Mouse (Mus musculus) kidney, adult 18-20 months (tissue): ENCODE data around the gene Smad3.

Source experiments
- DNase-seq: peaks from one replicate; pipeline ENCODE4 v3.0.0; 2021

Gene Smad3

DNA sequence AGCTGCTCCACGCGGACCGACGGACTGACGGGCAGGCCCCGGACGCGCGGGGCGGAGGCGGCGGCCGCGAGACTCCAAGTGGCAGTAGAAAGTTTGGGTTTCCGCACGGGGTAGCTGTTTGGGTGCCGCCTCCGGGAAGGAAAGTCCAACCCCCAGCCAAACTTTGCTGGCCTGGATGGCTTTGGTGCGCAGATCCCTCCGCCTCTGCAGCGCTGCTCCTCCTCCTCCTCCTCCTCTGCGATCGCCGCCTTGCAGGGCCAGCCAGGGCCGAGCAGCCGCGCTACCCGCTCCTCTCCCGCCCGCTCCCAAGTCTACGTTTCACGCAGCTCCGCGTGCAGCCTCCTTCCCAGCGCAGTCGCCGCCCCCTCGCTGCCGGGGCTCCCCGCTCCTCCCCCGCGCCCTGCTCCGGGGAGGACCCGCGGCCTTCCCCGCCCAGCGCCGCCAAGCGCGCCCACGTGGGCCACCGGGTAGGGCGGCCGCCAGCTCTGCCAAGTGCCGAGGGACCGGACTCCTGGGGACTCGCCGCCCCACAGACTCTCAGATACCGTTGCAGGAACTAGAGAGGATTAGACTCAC lies at the start of gene Smad3:
TSS of gene Smad3 (minus strand) at position 130 of the 576 bp plus-strand sequence.
- DNase-seq = peak; percentile 95

DNA sequence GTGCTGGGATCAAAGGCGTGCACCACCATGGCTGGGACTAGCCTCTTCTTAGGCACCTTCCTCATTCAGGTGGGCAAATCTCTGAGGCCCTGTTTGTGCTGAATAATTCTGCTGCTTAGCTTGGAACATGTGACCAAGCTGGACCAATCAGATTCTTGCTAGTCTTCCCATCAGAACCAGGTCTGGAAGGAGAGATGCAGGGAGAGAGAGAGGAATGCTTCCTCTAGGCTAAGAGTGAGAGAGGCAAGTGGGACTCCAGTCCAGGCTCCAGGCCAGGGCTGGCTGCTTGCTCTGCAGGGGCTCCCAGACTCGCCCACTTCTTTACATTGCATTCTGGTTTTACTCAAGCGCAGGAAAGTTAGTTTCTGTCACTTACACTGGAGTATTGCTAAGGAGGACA lies 47.1 kb upstream of the Smad3 start:
- no peak for DNase-seq

DNA sequence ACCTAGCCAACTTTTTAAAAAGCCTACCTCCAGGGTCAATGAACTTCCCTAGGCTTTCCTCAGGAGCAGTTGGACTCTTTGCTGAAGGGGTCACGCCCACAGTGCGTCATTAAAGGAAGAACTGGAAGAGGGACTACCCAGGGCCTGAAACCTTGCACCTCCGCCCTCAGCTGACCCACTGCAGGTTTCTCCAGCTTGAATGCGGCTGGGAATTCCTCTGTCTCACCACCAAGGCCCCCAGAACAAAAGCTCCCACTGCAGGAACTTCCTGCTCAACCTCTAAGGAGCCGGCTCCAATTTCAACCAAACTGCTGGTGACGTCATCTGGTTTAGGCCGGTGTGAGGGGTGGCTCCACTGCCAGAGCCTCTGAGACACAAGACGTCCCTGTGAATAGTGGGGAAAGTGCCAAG lies 45.4 kb upstream of the Smad3 start:
- no peak for DNase-seq

DNA sequence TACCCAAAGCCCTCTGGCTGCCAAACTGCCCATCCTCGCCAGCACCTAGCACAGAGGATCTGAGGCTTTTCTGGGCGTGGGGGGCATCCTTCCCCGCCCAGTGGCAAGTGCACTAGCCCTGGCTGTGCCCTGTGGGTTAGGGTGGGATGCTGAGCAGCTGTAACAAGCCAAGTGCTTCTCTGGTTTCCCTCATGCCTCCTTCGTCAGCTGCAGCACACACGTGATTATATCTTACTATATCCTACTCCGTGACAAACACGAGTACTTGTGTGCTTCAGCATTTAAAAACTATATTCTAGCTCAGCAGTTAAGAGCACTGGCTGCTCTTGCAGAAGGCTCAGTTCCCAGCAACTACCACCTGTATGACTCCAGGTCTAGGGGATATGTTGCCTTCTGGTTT lies 44.7 kb upstream of the Smad3 start:
- DNase-seq = no peak

DNA sequence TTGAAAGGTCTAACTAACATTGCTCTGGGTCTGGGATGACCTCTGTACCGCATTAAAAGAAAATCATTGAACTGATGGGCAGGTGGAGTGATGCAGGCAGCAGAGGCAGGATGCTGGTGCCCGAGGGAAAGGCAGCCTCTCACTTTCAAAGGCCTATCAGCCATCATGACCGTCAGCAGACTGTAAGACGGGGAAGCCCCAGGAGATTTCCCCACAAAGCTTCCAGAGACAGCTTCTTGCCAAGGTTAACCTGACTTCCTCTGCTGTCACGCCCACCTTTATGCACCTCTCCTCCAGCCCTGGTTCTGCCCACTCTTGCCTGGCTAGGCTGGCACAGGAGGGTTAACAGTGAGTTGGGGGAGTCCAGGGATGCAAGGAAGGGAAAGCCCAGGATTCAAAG lies 44.3 kb upstream of the Smad3 start:
- DNase-seq = no peak

DNA sequence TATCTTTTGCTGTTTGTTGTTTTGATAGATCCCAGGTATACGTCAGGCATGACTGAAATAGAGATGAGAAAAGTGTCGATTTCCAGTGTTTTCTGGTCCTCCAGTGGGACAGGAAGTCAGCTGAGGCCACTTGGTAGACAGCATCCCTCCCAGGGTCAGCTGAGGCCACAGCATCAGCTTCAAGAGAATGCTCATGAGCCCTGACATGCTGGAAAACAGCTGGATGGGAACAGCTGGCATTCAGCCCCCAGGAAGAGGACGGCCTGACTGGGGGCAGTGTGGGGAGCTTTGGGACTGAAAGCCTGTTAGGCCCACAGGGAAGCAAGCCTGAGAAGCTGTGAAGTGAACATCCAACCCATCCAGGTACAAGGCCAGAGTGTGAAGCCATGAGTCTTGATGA lies 38.6 kb upstream of the Smad3 start:
- DNase-seq = no peak

DNA sequence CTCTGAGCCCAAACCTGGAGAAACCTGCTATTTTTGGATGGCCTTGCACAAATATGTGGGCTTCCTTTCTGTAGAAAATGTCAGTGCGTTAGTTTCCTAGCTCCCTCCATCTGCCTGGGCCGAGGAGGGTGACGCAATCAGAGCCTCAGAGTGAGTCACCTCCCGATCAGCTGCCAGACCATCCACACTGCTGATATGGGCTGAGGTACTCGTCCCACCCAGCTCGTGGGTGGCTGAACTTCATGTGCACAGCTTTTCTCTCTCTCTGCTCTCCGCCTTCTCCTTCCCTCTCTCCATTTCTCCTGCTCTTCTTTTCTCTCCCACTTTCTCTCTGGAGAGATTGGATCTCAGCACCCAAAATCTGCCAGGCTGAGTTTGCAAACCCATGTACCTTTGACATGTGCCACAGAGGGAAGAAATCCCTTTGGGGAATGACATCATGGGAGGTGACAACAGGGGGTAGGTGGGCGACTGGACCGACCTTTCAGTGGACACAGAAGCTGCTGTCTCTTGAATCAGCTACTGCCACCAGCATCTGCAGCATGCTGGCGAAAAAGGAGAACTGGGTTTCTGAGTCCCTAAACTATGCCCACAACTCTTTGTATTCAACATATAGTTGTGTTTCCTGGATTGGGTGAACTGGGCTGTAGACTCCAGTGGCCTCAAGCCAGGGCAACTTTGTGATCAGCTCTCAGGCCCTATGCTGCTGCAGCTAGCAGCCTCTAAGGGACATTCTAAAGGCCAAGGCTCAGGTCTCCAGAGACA lies 36.1 kb upstream of the Smad3 start:
- DNase-seq = no peak

DNA sequence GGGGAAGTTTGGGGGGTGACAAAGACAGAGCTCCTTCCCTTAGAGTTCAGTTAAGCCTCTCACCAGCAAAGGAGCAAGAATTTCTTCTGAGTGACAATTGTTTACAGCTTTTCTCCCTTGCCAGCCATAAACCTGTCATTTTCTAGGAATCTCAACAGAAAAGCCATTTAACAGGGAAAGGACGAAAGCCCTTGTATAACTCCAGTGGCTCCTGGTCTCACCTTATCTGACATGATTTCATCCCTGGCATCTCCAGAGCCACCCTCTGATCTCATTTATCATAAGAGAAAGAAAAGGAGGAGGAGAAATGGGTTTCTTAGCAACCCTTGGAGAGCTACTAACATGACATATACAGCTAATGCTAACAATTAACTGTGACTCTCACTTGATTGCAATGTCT lies 33.9 kb upstream of the Smad3 start:
- DNase-seq = no peak

DNA sequence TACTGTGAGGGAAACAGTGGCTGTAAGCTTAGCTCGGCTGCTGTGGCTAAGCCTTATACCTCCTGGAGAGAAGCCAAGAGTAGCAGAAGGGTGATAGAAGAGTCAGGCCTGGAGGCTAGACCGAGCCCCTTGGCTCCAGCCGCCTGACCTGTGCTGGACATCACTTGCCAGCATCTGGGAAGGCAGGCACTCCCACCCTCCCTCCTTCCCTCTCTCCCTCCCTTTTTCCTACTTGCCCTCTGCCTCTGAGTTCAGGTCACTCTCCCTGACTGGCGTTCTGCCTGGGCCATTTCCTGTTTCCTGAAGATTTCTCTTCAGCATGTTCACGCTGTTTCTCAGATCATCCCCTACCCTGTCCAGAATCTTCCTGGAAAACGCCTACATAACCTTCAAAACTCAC lies 33.5 kb upstream of the Smad3 start:
- DNase-seq = peak; percentile 62

DNA sequence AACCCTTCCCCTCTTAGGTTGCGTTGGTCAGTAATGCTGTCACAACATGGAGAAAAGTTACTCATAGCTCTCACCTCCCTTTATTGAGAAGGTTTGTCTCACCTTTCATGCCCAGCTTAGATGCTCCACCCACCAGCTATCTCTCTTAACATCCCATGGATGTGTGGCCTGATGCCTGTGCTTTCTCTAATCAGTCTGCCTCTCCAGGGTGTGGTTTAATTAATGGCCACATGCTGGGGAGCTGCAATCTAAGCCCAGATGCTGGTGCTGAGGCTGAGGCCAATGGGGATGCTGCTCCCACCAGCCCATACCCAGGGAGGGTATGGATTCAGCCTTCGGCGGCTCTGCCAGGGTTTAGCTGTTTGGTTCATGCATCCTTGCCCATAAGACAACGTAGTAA lies 32.4 kb upstream of the Smad3 start:
- no peak for DNase-seq

DNA sequence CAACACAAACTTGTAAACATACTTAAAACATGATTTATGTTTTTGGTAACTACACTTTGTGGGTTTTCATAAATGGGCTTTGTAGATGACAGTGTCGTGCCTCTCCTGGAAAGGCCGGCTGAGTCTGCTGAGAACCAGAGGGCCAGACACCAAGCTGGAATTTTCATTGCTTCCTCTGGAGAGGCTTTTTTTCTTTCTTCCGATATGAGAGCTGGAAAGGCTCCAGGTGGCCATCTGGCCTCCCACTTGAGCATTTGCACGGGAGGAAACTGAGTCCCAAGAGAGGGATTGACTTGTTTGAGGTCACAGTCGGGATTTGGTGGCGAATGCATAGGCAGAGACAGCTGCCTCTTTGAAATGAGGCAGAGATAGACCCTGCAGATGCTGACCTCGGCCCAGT lies 31.6 kb upstream of the Smad3 start:
- no peak for DNase-seq

DNA sequence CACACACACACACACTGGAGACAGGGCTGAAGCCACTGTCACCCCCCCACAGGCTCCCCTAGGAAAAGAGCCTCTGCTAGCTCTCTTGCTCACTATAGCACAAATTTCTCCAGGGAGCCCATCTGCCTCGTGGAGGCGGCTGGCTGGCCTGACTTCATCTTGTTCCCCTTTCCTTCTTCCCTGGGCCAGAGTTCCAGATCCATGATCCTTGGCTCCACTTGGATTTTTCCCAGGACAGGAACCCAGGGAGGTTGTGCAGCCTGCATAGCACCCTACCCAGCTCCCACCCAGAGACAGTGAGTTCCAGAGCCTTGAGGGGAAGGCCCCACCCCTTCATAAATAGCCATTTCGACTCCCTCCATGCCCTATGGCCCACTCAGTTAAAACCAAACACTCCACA lies 29.8 kb upstream of the Smad3 start:
- DNase-seq = no peak

DNA sequence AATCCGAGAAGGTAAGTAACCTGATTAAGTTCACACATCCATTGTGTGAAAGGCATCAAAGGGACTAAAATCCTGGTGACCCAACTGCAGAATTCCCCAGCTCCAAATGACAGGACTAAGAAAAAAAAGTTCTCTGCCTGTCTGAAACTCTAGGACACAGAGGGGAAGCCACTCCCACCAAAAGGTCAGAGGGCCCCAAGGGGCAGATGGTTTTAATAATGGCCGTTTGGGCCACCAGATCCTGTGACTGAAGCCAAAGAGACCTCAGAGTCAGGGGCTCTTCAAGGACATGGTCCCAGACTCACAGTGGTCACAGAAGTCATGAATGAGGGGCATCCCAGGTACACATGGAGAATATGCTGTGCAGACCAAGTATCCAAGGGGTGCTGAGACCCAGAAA lies 29.3 kb upstream of the Smad3 start:
- no peak for DNase-seq

DNA sequence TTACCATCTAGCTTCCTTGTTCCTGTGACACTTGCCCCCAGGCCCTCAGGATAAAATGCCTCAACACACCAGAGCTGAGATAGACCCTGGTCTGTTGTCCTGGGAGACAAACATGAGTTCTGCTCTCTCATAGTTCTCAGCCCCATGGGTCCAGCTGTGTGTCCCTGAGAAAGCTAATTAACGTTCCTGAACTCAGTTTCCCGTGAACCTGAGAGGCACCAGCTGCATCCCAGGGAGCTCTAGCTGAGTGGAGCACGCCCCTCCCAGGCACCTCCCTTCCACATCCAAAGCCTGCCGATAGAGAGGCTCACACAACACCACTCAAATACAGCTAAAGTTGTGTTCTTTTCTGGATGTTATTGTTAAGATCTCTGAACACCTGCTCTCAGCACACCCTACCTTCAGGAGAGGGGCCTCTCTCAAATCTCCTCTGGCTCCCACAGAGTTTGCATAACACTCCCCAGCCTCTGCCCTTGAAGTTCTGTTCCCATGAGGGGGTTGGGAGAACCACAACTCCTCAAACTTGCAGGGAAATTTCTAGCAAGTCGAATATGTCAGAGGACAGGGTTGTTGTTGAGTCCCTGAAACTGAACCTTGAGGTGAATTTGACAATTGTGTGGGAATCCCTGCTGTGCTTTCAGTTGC lies 28.4 kb upstream of the Smad3 start:
- no peak for DNase-seq

DNA sequence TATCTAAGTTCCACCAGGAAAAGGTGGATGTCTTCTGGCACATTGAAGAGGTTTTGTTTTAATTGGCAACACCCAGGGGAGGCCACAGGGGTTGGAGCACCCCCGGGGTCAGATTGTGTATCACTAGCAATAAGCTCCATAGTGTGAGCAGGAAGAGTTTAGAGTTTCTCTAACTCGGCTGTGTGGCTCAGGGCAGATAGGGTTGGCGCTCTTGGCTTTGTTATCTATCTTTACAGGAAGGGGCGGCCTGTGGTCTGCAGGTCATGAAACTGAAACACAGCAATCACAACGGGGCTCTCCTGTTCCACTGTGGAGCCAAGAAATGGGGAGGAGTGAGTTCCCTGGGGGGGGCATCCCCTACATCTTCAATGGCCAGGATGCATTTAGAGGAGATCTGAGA lies 27.7 kb upstream of the Smad3 start:
- no peak for DNase-seq

DNA sequence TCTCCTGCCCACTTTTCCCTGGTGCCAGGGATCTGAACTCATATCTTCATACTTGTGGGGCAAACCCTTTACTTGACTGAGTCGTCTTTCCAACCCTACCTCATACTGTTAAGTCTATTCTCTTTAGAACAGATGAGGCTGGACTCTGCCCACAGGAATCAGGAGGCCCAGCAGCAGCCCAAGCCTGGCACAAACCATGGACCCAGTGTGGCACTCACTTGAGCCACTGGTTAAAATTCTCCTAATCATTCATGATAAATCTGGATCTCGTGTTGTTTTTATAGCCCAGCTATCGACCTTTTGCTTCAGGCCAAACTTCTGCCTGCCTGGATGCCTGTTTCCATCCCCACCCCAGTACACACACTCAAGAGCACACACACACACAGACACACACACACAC lies 26.8 kb upstream of the Smad3 start:
- no peak for DNase-seq

DNA sequence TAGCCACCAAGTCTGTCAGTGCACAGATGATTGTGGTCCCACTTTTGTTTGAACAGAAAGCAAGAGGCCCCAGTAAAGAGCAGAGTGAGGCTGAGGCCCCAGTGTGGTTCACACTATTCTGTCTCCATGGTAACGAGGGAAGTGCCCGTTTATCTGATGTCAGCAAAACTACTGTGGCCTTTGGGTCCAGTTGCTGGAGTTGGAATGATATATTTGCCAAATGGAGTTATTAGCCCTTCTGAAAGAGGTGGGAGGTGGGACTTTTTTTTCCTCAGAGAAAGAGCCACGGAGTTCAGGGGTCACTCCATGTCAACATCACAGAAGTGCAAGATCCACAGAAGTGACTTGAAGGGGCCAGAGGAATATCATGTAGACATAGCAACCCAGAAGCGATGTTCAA lies 24.9 kb upstream of the Smad3 start:
- DNase-seq = no peak

DNA sequence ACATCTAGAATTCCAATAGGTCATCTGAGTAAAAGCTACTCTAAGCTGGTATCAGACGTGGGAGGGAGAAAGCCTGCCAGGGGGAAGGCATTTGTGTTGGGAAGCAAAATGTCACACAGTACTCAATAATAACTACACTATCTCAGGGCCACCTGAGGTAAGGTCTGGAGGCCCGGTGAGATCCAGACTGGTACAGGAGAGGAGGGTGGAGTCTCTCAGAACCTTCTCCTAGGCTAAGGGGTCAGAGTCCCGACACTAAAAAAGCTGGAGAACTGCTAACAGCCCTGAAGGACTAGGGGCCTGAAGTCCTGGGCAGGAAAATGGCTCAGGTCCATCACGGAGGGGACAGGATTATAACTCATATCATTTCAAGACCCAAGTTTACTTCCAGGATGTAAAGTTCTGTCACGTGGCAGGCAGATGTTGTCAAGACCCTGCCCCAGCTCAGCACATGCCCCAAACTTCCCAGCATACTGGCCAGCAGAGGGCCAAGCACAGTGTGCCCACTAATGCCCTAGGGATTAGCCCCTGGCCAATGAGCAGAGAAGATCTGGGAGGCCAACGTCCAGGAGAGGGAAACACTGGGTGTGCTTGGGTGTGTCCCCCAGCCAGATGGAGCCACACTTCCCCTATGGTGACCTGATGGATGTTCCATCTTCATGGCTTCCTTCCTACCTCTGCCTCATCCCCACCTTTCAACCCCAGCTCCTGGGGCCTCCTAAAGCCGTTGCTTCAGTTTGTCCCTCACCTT lies 24.1 kb upstream of the Smad3 start:
- no peak for DNase-seq

DNA sequence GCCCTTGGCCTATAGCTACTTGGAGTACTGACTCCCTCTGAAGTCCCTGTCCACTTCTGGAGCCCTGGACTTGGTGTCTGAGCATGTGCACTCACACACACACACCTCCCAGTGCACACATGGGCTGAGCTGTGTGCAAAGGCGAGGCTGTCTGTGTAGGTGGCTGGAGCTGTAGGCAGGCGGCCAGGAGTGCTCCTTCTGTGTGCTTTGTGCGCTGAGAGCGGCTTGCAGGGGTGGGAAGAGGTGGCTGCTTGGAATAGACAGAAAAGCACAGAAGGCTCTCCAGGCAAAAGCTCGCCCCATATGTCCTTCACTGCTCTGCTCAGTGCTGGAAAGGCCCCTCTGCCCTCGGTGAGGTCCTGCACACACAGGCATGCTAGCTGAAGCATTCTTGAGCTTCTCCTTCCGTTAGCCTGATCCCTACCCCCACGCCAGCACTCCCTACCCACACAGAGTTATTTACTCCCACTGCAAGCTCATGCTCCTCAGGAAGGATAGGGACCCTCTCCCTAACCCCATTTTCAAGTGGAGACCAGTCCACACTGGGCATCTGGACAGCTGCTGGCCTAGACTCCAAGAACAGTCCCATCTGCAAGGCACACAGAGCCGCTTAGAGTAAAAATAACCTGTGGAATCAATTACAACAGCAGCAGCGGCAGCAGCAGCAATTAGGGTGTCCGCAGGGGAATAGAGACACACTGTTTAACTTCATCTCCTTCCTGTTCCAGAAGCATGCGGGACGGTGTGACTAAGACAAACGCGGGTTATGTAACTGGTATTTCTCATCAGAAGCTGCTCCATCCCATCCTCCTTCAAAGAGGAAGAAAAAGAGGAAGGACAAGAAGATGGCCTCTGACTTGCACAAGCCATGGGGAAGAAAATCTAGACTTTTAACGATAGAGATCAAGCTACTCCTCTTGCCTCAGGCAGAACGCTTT lies 22.4 kb upstream of the Smad3 start:
- DNase-seq = no peak

DNA sequence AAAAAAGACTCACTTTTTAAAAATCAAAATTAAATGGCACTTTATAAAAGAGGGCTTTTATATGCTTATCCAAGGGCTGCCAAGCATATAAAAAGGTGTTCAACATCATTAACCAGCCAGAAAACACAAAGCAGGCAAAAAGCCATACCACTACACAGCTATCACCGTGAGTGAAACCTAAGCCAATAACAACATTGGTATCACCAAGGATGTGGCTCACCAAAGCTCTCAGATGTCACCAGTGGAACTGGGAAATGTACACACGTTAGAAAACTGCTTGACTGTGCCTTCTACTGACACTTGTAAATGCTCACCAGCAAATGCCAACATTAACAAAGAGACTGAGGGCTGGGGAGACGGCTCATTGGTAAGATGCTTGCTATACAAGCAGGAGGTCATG lies 18.9 kb upstream of the Smad3 start:
- no peak for DNase-seq

DNA sequence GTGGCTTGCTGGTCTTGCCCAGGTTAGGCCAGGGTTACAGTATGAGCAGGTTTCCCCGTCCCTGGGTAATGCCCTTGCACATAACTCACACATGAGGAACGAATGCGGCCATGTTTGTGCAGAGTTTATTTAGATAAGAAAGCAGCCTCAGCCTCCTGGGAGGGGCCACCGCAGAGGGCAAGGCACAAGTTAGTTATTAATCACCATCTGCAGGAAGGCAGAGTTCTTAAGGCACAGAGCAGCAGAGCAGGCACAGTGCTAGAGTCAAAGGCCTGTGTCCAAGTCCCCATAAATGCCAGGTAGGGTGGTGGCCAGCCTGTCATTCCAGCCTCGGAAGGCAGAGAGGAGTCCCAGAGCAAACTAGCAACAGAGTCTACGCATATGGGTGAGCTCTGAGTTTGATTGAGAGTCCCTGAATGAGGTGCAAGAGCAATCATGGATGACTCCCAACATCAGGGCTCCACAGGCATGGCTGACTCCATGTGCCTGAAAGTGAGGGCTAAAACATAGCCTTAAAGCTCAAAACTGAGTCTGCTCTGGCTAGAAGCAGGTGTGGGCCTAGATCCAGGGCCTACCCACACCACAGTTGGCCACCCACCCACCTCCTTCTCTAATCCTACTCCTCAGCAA lies 17.2 kb upstream of the Smad3 start:
- DNase-seq = peak; percentile 64

DNA sequence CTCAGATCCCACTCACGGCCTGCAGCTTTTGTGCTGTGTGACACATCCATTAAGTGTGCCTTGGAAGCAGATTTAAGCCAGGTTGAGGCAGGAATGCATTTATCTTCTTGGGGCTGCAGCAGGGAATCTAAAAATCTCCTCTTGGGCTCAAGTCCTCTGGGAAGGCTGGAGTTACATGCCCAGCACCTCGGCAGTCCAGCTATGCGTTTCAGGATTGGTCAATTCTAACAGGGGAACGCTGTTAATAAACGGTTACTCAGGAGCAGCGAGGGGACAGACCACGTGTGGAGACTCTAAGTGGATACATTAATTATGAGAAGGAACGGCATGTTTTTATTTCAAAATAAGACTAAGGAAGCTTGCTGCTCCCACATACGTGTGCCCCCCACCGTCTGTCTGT lies 14.7 kb upstream of the Smad3 start:
- DNase-seq = peak; percentile 1
